Mouse (Mus musculus): ENCODE results near the gene Pakap.

Pakap gene

GRCm38 (mm10) chr4:57567666-57568206 is at the start of gene Pakap:
TSS of gene Pakap (plus strand) at chr4:57568179.
- no peak for DNase-seq (ENCODE audit: low spot score in 2 of 2)

DNA sequence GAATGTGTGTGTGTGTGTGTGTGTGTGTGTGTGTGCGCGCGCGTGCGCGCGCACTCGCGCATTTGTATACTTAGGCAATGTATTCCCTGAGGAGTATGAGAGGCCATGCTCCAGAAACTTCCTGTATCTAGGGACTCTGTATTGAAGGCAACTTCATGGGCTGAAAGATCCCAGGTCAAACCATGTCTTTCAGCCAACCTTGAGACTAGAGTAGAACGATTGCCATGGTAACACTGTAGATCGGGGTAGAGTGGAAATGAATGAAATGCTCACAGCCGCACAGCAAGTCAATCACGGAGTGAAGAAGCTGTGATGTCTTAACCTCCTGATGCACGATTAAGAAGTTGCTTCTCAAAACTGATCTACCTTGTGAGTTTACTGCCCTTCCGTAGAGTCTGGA is 44.5 kb upstream of the Pakap start:
- DNase-seq (ENCODE audit: low spot score in 2 of 2) = no peak

DNA sequence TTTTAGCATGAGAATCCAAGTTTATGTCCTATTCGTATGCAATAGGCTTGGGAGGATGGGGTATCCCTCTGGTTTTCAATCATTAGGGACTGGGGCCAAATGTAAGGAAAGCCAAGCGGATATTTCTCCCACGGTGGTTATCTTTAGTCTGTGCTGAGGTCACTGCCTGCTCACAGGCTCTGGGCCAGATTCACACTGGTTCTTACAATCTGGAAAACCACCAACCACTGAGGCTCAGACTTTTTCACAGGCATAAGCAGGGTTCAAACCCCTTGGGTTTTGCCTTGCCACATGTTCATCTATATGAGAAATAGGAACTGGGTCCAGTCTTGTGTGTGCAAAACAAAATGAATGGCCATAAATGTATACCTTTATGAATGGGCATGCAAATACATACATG is 43.5 kb upstream of the Pakap start:
- DNase-seq (ENCODE audit: low spot score in 2 of 2) = no peak

GRCm38 (mm10) chr4:57525221-57526011 is 42.6 kb upstream of the Pakap start:
- no peak for DNase-seq (ENCODE audit: low spot score in 2 of 2)

- DNase-seq (ENCODE audit: low spot score in 2 of 2) = no peak
Observed at GRCm38 (mm10) chr4:57528296-57528695, 39.7 kb upstream of the Pakap start.

DNA sequence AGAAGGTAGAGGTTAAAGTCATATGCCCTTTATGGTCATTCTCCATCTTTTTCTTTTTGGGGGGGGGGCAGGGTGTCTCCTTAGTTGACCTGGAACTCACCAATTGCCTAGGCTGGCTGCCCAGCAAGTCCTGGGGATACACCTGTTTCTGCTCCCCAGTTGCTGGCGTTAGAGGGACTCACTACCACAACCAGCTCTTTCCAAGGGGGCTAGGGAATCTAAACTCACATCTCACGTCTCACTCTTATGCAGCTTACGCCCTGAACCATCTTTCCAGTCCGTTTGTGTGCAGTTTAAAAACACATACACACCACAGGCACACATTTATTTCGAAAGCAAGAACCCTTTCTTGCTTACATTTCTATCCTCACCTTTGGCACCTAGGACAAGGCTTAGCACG is 34.3 kb upstream of the Pakap start:
- DNase-seq (ENCODE audit: low spot score in 2 of 2) = no peak

DNA sequence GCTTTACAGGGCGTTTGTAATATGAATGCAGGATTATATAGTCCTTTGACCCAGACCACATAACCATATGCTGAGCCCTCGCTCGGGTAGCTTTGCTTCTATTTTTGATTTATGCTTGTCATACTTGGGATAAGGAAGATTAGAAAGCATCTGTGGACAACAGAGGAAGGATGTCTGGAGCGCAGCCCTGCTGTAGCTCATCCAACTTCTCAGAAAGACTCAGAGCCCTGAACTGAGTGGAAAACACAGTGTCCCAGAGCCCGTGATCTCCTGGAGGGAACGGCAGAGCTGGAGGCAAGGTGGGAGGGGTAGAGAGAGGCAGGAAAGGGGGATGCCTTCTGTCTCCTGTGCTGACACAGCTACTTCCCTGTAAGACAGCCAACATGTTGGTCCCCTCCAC is 33.7 kb upstream of the Pakap start:
- no peak for DNase-seq (ENCODE audit: low spot score in 2 of 2)

- no peak for DNase-seq (ENCODE audit: low spot score in 2 of 2)
Observed at GRCm38 (mm10) chr4:57535087-57535486, 32.9 kb upstream of the Pakap start.

DNA sequence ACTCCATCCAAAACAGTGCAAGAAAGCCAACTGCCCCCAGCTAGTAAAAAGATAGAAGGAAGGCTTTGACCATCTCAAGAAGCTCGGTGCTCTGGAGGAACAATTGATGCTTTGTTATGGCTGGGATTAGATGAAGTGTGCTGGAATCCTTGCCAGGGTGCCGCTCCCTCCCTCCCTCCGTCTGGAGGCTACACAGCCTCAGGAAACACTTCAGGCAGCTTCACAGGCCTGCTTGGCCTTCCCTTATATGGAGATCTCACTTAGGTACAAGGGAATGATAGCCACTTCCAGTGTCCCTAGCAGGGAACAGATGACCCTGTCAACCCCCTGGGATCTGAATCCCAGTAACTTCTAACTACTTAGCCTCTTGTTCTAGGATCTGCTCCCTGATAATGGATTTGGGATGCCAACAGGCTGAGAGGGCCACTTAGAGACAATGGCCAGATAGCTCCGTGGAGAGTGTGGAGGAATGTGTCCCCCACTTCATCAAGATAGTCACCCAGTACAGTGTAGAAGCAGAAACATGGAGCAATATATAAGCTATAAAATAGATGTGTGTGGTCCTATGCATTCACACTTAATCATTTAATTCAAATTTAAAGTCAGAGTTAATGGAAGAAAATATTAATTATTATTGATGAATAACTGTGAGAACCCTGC is 29.8 kb upstream of the Pakap start:
- DNase-seq (ENCODE audit: low spot score in 2 of 2) = no peak

DNA sequence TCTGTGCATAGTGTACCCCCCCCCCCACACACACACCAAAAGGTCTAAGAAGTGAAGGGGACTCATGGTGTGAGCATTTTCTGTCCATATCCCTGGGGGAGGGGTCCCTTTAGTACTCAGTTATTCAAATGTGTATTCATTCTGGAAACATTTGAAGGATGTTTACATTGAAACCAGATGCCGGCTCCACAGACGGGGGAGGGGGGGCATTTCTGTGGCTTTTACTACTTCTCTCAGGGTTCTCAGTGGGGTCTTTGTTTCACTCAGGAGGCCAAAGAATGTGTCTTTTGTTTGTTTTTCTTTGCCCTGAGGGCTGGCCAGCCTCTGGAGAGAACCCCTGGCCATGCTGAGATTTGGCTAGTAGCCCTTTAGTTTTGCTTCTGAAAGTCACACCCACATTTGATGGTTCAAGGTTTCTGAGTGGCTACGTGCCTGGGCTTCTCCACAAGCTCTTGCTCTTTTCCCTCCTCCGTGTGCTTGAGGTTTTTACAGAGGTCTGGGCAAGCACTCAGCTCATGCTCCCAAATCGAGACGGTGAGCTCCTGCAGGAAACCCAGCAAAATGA is 24.2 kb upstream of the Pakap start:
- no peak for DNase-seq (ENCODE audit: low spot score in 2 of 2)

- DNase-seq (ENCODE audit: low spot score in 2 of 2) = no peak
Observed at GRCm38 (mm10) chr4:57547785-57548184, 20.2 kb upstream of the Pakap start.

DNA sequence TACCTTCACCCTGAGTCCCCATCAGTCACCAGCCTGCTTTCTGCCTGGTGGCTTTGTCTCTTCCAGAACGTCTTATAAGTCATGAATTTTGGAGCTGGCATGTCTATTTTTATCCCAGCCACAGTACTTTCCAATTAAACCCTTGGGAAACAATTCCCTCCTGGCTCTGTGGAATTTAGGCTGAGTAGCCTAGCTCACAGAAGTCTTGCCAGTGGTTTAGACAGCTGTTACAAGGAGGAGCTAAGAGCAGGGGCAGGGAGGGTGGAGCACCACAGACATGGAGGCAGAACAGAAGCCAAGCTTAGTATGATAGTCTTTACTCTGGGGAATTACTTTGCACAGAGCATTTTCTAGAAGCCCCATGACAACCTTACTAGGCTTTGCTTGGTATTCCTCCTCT is 17.8 kb upstream of the Pakap start:
- DNase-seq (ENCODE audit: low spot score in 2 of 2) = no peak

DNA sequence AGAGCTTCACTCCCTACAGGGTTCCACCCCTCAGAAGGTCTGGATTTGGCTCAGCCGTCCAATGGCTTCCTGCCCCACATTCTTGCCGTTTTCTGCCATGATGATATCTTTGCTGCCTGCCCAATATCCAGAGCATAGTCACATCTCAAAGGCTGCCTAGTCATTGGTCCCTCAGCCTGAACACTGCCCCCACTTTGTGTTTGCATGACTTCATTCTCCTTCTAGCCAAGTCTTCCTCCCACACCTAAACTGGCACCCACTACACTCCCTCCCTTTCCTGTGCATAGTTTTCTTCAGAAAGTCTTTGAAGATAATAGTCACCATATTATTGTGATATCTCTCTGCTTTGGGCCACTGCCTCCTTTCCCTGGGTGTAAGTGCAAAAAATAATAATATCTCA is 10.9 kb upstream of the Pakap start:
- no peak for DNase-seq (ENCODE audit: low spot score in 2 of 2)

- no peak for DNase-seq (ENCODE audit: low spot score in 2 of 2)
Observed at GRCm38 (mm10) chr4:57559438-57559837, 8.5 kb upstream of the Pakap start.

DNA sequence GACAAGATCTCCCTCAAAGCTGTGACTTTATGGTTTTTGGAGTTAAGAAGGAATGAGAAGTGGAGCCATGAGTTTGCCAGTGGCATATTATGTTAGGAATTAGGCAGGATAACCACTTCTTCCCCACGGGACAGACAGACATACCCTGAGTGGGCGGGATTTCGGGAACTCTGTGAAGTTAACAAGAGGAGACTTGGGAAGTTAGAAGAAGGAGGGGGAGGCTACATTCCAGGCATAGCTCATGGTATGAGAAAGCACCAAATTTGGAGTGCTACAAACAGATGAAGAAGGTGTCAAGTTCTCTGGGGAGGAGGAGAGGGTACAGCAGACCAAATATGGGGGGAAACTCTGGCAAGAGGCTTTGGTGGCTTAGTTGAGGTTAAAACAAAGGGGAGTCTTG is 8.0 kb upstream of the Pakap start:
- no peak for DNase-seq (ENCODE audit: low spot score in 2 of 2)

DNA sequence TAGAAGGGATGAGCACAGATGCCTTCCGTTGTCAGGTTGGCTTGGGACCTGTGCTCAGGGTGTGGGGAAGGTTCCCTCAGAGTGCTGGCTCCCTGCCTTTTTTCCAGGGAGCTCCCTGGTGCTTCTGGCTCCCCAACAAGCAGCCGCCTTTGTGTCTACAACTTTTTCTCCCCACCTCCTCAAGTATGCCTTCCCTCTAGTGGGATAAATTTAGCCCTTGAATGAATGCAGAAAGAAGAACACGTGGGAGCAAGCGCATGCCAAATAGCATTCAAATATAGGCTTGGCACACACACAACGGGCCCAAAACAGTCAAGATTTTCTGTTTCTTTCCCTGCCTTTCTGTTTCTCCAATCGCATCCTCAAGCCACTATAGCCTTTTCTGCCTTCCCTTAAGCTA is 6.9 kb upstream of the Pakap start:
- no peak for DNase-seq (ENCODE audit: low spot score in 2 of 2)

DNA sequence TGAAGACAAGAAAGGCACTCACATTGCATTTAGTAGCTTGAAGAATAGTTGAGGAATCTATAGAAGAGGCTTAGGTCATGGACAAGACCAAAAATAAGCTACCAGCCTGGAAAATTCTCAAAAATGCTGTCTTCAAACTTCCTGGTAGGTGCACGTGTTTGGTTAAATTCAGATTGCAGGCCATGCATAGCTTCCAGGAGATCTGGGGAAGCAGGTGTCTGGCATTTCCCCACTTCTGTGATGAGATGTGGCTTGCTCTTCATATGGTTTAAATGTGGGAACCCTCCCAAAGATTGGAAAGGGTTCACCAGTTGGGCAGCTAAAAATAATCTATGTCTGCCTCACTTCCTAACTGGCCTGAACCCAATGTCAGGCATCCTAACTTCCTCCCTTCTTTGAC is 2.7 kb upstream of the Pakap start:
- DNase-seq (ENCODE audit: low spot score in 2 of 2) = no peak

DNA sequence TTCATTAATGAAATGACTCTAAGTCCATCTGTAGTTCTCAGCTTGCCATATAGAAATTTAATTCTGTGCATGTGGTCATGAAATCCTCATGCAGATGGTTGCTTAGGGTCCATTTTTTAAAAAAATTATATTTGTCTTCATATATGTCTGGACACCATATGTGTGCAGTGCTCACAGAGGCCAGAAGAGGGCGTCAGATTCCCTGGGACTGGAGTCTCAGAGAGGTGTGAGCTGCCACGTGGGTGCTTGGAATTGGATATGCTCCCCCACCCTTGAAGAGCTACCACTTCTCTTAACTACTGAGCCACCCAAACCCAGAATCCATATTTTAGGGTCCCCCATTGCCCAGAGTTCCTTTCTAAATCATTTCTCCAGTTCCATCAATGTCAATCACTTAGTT is 2.2 kb upstream of the Pakap start:
- DNase-seq (ENCODE audit: low spot score in 2 of 2) = no peak

GRCm38 (mm10) chr4:57568268-57569068 is 489 bp downstream of the Pakap start:
- no peak for DNase-seq (ENCODE audit: low spot score in 2 of 2)

- DNase-seq (ENCODE audit: low spot score in 2 of 2) = no peak
Observed at GRCm38 (mm10) chr4:57569069-57569355, 1.0 kb downstream of the Pakap start.

- DNase-seq (ENCODE audit: low spot score in 2 of 2) = no peak
Observed at GRCm38 (mm10) chr4:57569711-57570110, 1.7 kb downstream of the Pakap start.

- DNase-seq (ENCODE audit: low spot score in 2 of 2) = no peak
Observed at GRCm38 (mm10) chr4:57570229-57570628, 2.2 kb downstream of the Pakap start.

Data from spleen, postnatal 14 days (tissue).